Mouse (Mus musculus) urinary bladder, adult 2 months (tissue): ENCODE measurements at regions not wholly inside any gene's neighbourhood (a gene's known extent, or its start where the extent isn't known, plus 50 kb on each side); places are given as distances from the start of the nearest gene placed in this dataset.

ENCODE experiments used
- DNase-seq: peaks from one replicate; pipeline ENCODE4 v3.0.0; 2022; ENCODE audit warnings: low spot score

GRCm38 (mm10) chr1:35968489-35968888 is 99.7 kb upstream of the Hs6st1 start:
- DNase-seq: no peak

GRCm38 (mm10) chr1:35971435-35972189 is 96.6 kb upstream of the Hs6st1 start:
- no peak for DNase-seq

- no peak for DNase-seq
Observed at GRCm38 (mm10) chr1:35972190-35972584, 96.0 kb upstream of the Hs6st1 start.

- DNase-seq: no peak
Observed at GRCm38 (mm10) chr1:35973386-35973785, 94.8 kb upstream of the Hs6st1 start.

- DNase-seq: no peak
Observed at GRCm38 (mm10) chr1:35975611-35976208, 92.5 kb upstream of the Hs6st1 start.

GRCm38 (mm10) chr1:35976528-35976927 is 91.7 kb upstream of the Hs6st1 start:
- DNase-seq: no peak

- no peak for DNase-seq
Observed at GRCm38 (mm10) chr1:35978116-35978515, 90.1 kb upstream of the Hs6st1 start.

GRCm38 (mm10) chr1:35978766-35979165 is 89.4 kb upstream of the Hs6st1 start:
- no peak for DNase-seq

GRCm38 (mm10) chr1:35981226-35981625 is 87.0 kb upstream of the Hs6st1 start:
- DNase-seq: no peak

GRCm38 (mm10) chr1:35983361-35983760 is 84.8 kb upstream of the Hs6st1 start:
- no peak for DNase-seq

GRCm38 (mm10) chr1:35985318-35985717 is 82.9 kb upstream of the Hs6st1 start:
- DNase-seq: no peak

- DNase-seq: no peak
Observed at GRCm38 (mm10) chr1:35986666-35987065, 81.5 kb upstream of the Hs6st1 start.

GRCm38 (mm10) chr1:35992227-35992909 is 75.8 kb upstream of the Hs6st1 start:
- DNase-seq: no peak

GRCm38 (mm10) chr1:35992937-35993336 is 75.3 kb upstream of the Hs6st1 start:
- DNase-seq: no peak

- DNase-seq: no peak
Observed at GRCm38 (mm10) chr1:35995691-35996090, 72.5 kb upstream of the Hs6st1 start.

- DNase-seq: no peak
Observed at GRCm38 (mm10) chr1:36001319-36001718, 66.9 kb upstream of the Hs6st1 start.

GRCm38 (mm10) chr1:36001821-36002220 is 66.4 kb upstream of the Hs6st1 start:
- no peak for DNase-seq

- DNase-seq: no peak
Observed at GRCm38 (mm10) chr1:36003592-36003991, 64.6 kb upstream of the Hs6st1 start.

GRCm38 (mm10) chr1:36008598-36008997 is 59.6 kb upstream of the Hs6st1 start:
- DNase-seq: no peak

- no peak for DNase-seq
Observed at GRCm38 (mm10) chr1:36009010-36009619, 59.1 kb upstream of the Hs6st1 start.

GRCm38 (mm10) chr1:36010151-36010550 is 58.0 kb upstream of the Hs6st1 start:
- no peak for DNase-seq

GRCm38 (mm10) chr1:36010834-36011233 is 57.4 kb upstream of the Hs6st1 start:
- DNase-seq: no peak
